Mouse (Mus musculus) neutrophil, adult 5-6 weeks (primary cell): ENCODE data around the gene Cys1. TPM values are rescaled to one million over a fixed set of nuclear protein-coding genes. Genes with fewer than 3 reads are reported as not detected.

Experiments used
- ATAC-seq: fragments of 151-379, 151-347 bp; 2 replicates; pipeline ENCODE4 v1.8.0; 2017; ENCODE audit warnings: mild to moderate bottlenecking, moderate TSS enrichment; ENCODE audit not compliant: insufficient number of reproducible peaks, poor library complexity, low FRiP score, severe bottlenecking; ENCODE audit errors: extremely low read depth
- total RNA-seq: library from RNA; stranded (forward); fragments of 200-1000 nt; gene quantifications from 2 replicates; pipeline ENCODE4 v1.2.3, GENCODE M21; 2017

The Cys1 gene
- total RNA-seq, 1 experiment from 2014 or later = not detected

GRCm38 (mm10) chr12:24651642-24652342, 29.8 kb downstream of the Cys1 start:
- peak; percentile 73 for ATAC-seq

- ATAC-seq = peak; percentile 65
Measured at GRCm38 (mm10) chr12:24651063-24651557, 30.5 kb downstream of the Cys1 start, which contains the start of gene Klf11. Gene Klf11, plus strand, starts transcription at chr12:24651274.

- ATAC-seq = no peak
Measured at GRCm38 (mm10) chr12:24650415-24651062, 31.1 kb downstream of the Cys1 start.

- ATAC-seq = no peak
Measured at GRCm38 (mm10) chr12:24648094-24648493, 33.5 kb downstream of the Cys1 start.

- no peak for ATAC-seq
Measured at GRCm38 (mm10) chr12:24645901-24646300, 35.7 kb downstream of the Cys1 start.

GRCm38 (mm10) chr12:24644125-24644571, 37.5 kb downstream of the Cys1 start:
- ATAC-seq = peak; percentile 61

GRCm38 (mm10) chr12:24642370-24642802, 39.2 kb downstream of the Cys1 start:
- ATAC-seq = no peak

GRCm38 (mm10) chr12:24638787-24639186, 42.8 kb downstream of the Cys1 start:
- ATAC-seq = 0 out of 2 replicates have a peak, but pooled peaks have one; percentile 20

- ATAC-seq = no peak
Measured at GRCm38 (mm10) chr12:24634648-24635047, 47.0 kb downstream of the Cys1 start.

GRCm38 (mm10) chr12:24634212-24634611, 47.4 kb downstream of the Cys1 start:
- no peak for ATAC-seq

GRCm38 (mm10) chr12:24633753-24634191, 47.8 kb downstream of the Cys1 start:
- peak; percentile 49; the same call in 1 of the 2 replicates for ATAC-seq

- ATAC-seq = no peak
Measured at GRCm38 (mm10) chr12:24632404-24632803, 49.2 kb downstream of the Cys1 start.

- ATAC-seq = peak; percentile 66
Measured at GRCm38 (mm10) chr12:24630220-24630619, 51.4 kb downstream of the Cys1 start.

GRCm38 (mm10) chr12:24627215-24627614, 54.4 kb downstream of the Cys1 start:
- ATAC-seq = no peak

- ATAC-seq = no peak
Measured at GRCm38 (mm10) chr12:24626401-24626800, 55.2 kb downstream of the Cys1 start.

- no peak for ATAC-seq
Measured at GRCm38 (mm10) chr12:24623486-24624251, 57.9 kb downstream of the Cys1 start.

GRCm38 (mm10) chr12:24619436-24619835, 62.2 kb downstream of the Cys1 start:
- no peak for ATAC-seq
